7 mouse cellular contexts compared by ENCODE assay signal in genomic region chr3:96601941-96602703, GRCm38 (mm10). TPM values are rescaled to one million over a fixed set of nuclear protein-coding genes. Genes with fewer than 3 reads are reported as not detected.
A peak's percentile ranks its signal among the peaks of the same experiment; 100 is the strongest.
DNase-seq lines count a peak whose midpoint lies in the region; ATAC-seq and TF ChIP-seq lines count a peak whose summit lies in the region.

No protein-coding gene starts in this region.

- no peak for ATAC-seq in forebrain, embryonic 12.5 days (ENCODE audit: low FRiP score)
- no peak for ATAC-seq in hindbrain, embryonic 16.5 days
- no peak for ATAC-seq in lung, embryonic 16.5 days (ENCODE audit: low read depth)
- no peak for ATAC-seq in stomach, embryonic 15.5 days (ENCODE audit: insufficient read depth, low FRiP score, low read depth)

- no peaks in the 10 kb centered on the region for H3K9me3 ChIP-seq in MEL (replicated peaks; ENCODE audit: insufficient read depth, low read length)
- H3K9me3 ChIP-seq in forebrain, embryonic 12.5 days: no peaks in the 10 kb centered on the region
- H3K9me3 ChIP-seq in hindbrain, embryonic 16.5 days (ENCODE audit: control insufficient read depth, low read length): no peaks in the 10 kb centered on the region
- no peaks in the 10 kb centered on the region for H3K9me3 ChIP-seq in lung, embryonic 16.5 days (ENCODE audit: control insufficient read depth, low read length)
- H3K9me3 ChIP-seq in stomach, embryonic 15.5 days: no peaks in the 10 kb centered on the region

- H3K27ac ChIP-seq in MEL (ENCODE audit: control insufficient read depth, low read depth, low read length): no peak overlapping the region
- H3K27ac ChIP-seq in forebrain, embryonic 12.5 days: peak overlapping the region; percentile 96
- peak overlapping the region; percentile 98 for H3K27ac ChIP-seq in hindbrain, embryonic 16.5 days (ENCODE audit: low read depth, low read length)
- H3K27ac ChIP-seq in lung, embryonic 16.5 days (ENCODE audit: low read length): peak overlapping the region; percentile 98
- peak overlapping the region; percentile 96 for H3K27ac ChIP-seq in stomach, embryonic 15.5 days

- no peaks in the 10 kb centered on the region for H3K27me3 ChIP-seq in MEL (ENCODE audit: control insufficient read depth in 1 of 2, insufficient read depth in 2 of 2, low read length in 2 of 2)
- peaks cover 12% of the 10 kb centered on the region for H3K27me3 ChIP-seq in forebrain, embryonic 12.5 days
- H3K27me3 ChIP-seq in hindbrain, embryonic 16.5 days (replicated peaks; ENCODE audit: control insufficient read depth, insufficient read depth, low read length): no peaks in the 10 kb centered on the region
- peaks cover 6% of the 10 kb centered on the region for H3K27me3 ChIP-seq in lung, embryonic 16.5 days (ENCODE audit: control insufficient read depth, insufficient read depth, low read depth, low read length)
- H3K27me3 ChIP-seq in stomach, embryonic 15.5 days (replicated peaks): 0 out of 2 replicates have a peak, but pooled peaks cover 10% of the 10 kb centered on the region

- H3K4me2 ChIP-seq in forebrain, embryonic 12.5 days: peak overlapping the region; percentile 62
- peak overlapping the region; percentile 67 for H3K4me2 ChIP-seq in hindbrain, embryonic 16.5 days (ENCODE audit: low read length)
- peak overlapping the region; percentile 69 for H3K4me2 ChIP-seq in lung, embryonic 16.5 days (ENCODE audit: low read depth, low read length)
- peak overlapping the region; percentile 73 for H3K4me2 ChIP-seq in stomach, embryonic 15.5 days

- peaks cover 8 to 9% of the 10 kb centered on the region in 2 experiments for H3K4me1 ChIP-seq in MEL (ENCODE audit: control insufficient read depth in 1 of 2, insufficient read depth in 2 of 2, low read length in 2 of 2)
- peaks cover 69% of the 10 kb centered on the region for H3K4me1 ChIP-seq in forebrain, embryonic 12.5 days
- H3K4me1 ChIP-seq in hindbrain, embryonic 16.5 days (ENCODE audit: control insufficient read depth, insufficient read depth, low read depth, low read length): peaks cover 62% of the 10 kb centered on the region
- H3K4me1 ChIP-seq in lung, embryonic 16.5 days (replicated peaks; ENCODE audit: control insufficient read depth, insufficient read depth, low read length): peaks cover 19% of the 10 kb centered on the region
- H3K4me1 ChIP-seq in stomach, embryonic 15.5 days: peaks cover 16% of the 10 kb centered on the region

- peak overlapping the region; percentile 74 for H3K9ac ChIP-seq in MEL (ENCODE audit: control insufficient read depth, low read depth, low read length, poor library complexity, severe bottlenecking)
- peak overlapping the region; percentile 97 for H3K9ac ChIP-seq in forebrain, embryonic 12.5 days
- peak overlapping the region; percentile 95 for H3K9ac ChIP-seq in hindbrain, embryonic 16.5 days (ENCODE audit: low read depth, low read length)
- H3K9ac ChIP-seq in lung, embryonic 16.5 days (ENCODE audit: low read length): peak overlapping the region; percentile 82
- H3K9ac ChIP-seq in stomach, embryonic 15.5 days: peak overlapping the region; percentile 2; the same call in 1 of the 2 replicates

- no peak for TF ChIP-seq RAD21 in MEL (IDR thresholded peaks at IDR 0.05; ENCODE audit: low read depth, low read length)

- H3K79me2 ChIP-seq in MEL (ENCODE audit: control insufficient read depth, insufficient read depth, low read length, poor library complexity): no peaks in the 10 kb centered on the region; the same call in 1 of the 2 replicates

- TF ChIP-seq CTCF in MEL (IDR thresholded peaks at IDR 0.05 in 2 of 3, conservative IDR thresholded peaks at IDR 0.05 in 1 of 3; ENCODE audit: control insufficient read depth in 1 of 3, insufficient read depth in 1 of 3, low read depth in 2 of 3, low read length in 3 of 3, poor library complexity in 1 of 3, severe bottlenecking in 1 of 3): no peak

- DNase-seq in 416B (ENCODE audit: low read depth) (peak; percentile 10), MEL (ENCODE audit: low read depth, low spot score) (no peak)
- DNase-seq in spleen, postnatal 36 days (ENCODE audit: low spot score in 2 of 2): no peak

- TF ChIP-seq EP300 in MEL (IDR thresholded peaks at IDR 0.05; ENCODE audit: low read depth in 1 of 2, low read length in 2 of 2): no peak

- peaks cover 0 to 7% of the 10 kb centered on the region in 2 experiments; a peak in 2 of 4 replicates for H3K36me3 ChIP-seq in MEL (ENCODE audit: control insufficient read depth in 1 of 2, insufficient read depth in 2 of 2, low read length in 2 of 2)
- H3K36me3 ChIP-seq in forebrain, embryonic 12.5 days (replicated peaks): no peaks in the 10 kb centered on the region
- H3K36me3 ChIP-seq in hindbrain, embryonic 16.5 days (ENCODE audit: control insufficient read depth, insufficient read depth, low read length): no peaks in the 10 kb centered on the region
- no peaks in the 10 kb centered on the region for H3K36me3 ChIP-seq in lung, embryonic 16.5 days (ENCODE audit: control insufficient read depth, insufficient read depth, low read length)
- H3K36me3 ChIP-seq in stomach, embryonic 15.5 days: no peaks in the 10 kb centered on the region

- no peak for TF ChIP-seq POLR2A in MEL (IDR thresholded peaks at IDR 0.05; ENCODE audit: control insufficient read depth in 1 of 2, insufficient read depth in 1 of 2, low read depth in 1 of 2, low read length in 2 of 2, poor library complexity in 1 of 2)

- 19% methylated on average over 10 of the region's 10 CpGs for WGBS in forebrain, embryonic 12.5 days
- 8% methylated on average over 10 of the region's 10 CpGs for WGBS in hindbrain, embryonic 16.5 days
- 23% methylated on average over 10 of the region's 10 CpGs for WGBS in lung, embryonic 16.5 days
- 24% methylated on average over 10 of the region's 10 CpGs for WGBS in stomach, embryonic 15.5 days

- H3K4me3 ChIP-seq in MEL (ENCODE audit: control insufficient read depth in 1 of 2, insufficient read depth in 1 of 2, low read depth in 2 of 2, low read length in 2 of 2): peak overlapping the region; percentile 60 to 66
- H3K4me3 ChIP-seq in forebrain, embryonic 12.5 days (replicated peaks): peak overlapping the region; percentile 96
- H3K4me3 ChIP-seq in hindbrain, embryonic 16.5 days (ENCODE audit: low read length): peak overlapping the region; percentile 87
- H3K4me3 ChIP-seq in lung, embryonic 16.5 days (ENCODE audit: low read length): peak overlapping the region; percentile 70
- H3K4me3 ChIP-seq in stomach, embryonic 15.5 days (replicated peaks): peak overlapping the region; percentile 67

TF ChIP-seq in MEL, 35 proteins besides CTCF, POLR2A, EP300 and RAD21 (continues in another document):
- TF ChIP-seq SIN3A (IDR thresholded peaks at IDR 0.05; ENCODE audit: low read length): no peak; the same call in 1 of the 2 replicates

RNA-seq across cellular contexts. Expression of gene Lix1l, which starts 1.2 kb away (rescaled TPM):
- 5.4 and 6.1 TPM in 2 replicates for total RNA-seq in MEL (2012; rRNA removed)
- 10 to 100 TPM in 1 of 2 experiments, not detected in 1; 17.0 TPM for polyA plus RNA-seq in MEL (2012; ENCODE audit: insufficient read depth in 1 of 2, insufficient read length in 2 of 2, low read depth in 1 of 2, low replicate concordance in 2 of 2, missing spikeins in 1 of 2)
- polyA plus RNA-seq in forebrain, embryonic 12.5 days (2016; fragmentation: Nextera tagmentation; extraction: Ambion mirVana): 5.8 and 6.2 TPM in 2 replicates
- polyA plus RNA-seq in hindbrain, embryonic 16.5 days (2015; fragmentation: Nextera tagmentation; extraction: Ambion mirVana): 5.1 and 5.8 TPM in 2 replicates
- 6.7 and 8.2 TPM in 2 replicates for polyA plus RNA-seq in lung, embryonic 16.5 days (2015; fragmentation: Nextera tagmentation; extraction: Ambion mirVana)
- polyA plus RNA-seq in stomach, embryonic 15.5 days (2015; fragmentation: Nextera tagmentation; extraction: Ambion mirVana): 6.4 and 6.9 TPM in 2 replicates

RNA-seq across cellular contexts. Expression of gene Ankrd34a, which starts 5.7 kb away (rescaled TPM):
- total RNA-seq in MEL (2012; rRNA removed): 0.15 and 0.16 TPM in 2 replicates
- under 1 TPM in 1 of 2 experiments, not detected in 1; 0.78 TPM for polyA plus RNA-seq in MEL (2012; ENCODE audit: insufficient read depth in 1 of 2, insufficient read length in 2 of 2, low read depth in 1 of 2, low replicate concordance in 2 of 2, missing spikeins in 1 of 2)
- polyA plus RNA-seq in forebrain, embryonic 12.5 days (2016; fragmentation: Nextera tagmentation; extraction: Ambion mirVana): 4.0 and 4.4 TPM in 2 replicates
- polyA plus RNA-seq in hindbrain, embryonic 16.5 days (2015; fragmentation: Nextera tagmentation; extraction: Ambion mirVana): 21.5 and 23.9 TPM in 2 replicates
- 1.6 and 1.9 TPM in 2 replicates for polyA plus RNA-seq in lung, embryonic 16.5 days (2015; fragmentation: Nextera tagmentation; extraction: Ambion mirVana)
- 2.2 and 2.5 TPM in 2 replicates for polyA plus RNA-seq in stomach, embryonic 15.5 days (2015; fragmentation: Nextera tagmentation; extraction: Ambion mirVana)

RNA-seq across cellular contexts. Expression of gene Polr3gl, which starts 8.1 kb away (rescaled TPM):
- total RNA-seq in MEL (2012; rRNA removed): 26.4 and 31.1 TPM in 2 replicates
- polyA plus RNA-seq in MEL (2012; ENCODE audit: insufficient read depth in 1 of 2, insufficient read length in 2 of 2, low read depth in 1 of 2, low replicate concordance in 2 of 2, missing spikeins in 1 of 2): 10 to 100 TPM in 1 of 2 experiments, not detected in 1; 39.8 TPM
- 40.1 and 40.7 TPM in 2 replicates for polyA plus RNA-seq in forebrain, embryonic 12.5 days (2016; fragmentation: Nextera tagmentation; extraction: Ambion mirVana)
- polyA plus RNA-seq in hindbrain, embryonic 16.5 days (2015; fragmentation: Nextera tagmentation; extraction: Ambion mirVana): 31.0 and 33.3 TPM in 2 replicates
- 35.9 TPM in 2 replicates for polyA plus RNA-seq in lung, embryonic 16.5 days (2015; fragmentation: Nextera tagmentation; extraction: Ambion mirVana)
- 35.3 and 37.3 TPM in 2 replicates for polyA plus RNA-seq in stomach, embryonic 15.5 days (2015; fragmentation: Nextera tagmentation; extraction: Ambion mirVana)

RNA-seq across cellular contexts. Expression of gene Gm16253, which starts 25.3 kb away (rescaled TPM):
- total RNA-seq in MEL (2012; rRNA removed): not detected in 2 replicates
- polyA plus RNA-seq in MEL (2012; ENCODE audit: insufficient read depth in 1 of 2, insufficient read length in 2 of 2, low read depth in 1 of 2, low replicate concordance in 2 of 2, missing spikeins in 1 of 2): 1 to 10 TPM in 1 of 2 experiments, not detected in 1; 1.4 TPM
- 1.3 and 1.7 TPM in 2 replicates for polyA plus RNA-seq in forebrain, embryonic 12.5 days (2016; fragmentation: Nextera tagmentation; extraction: Ambion mirVana)
- 1.0 and 1.9 TPM in 2 replicates for polyA plus RNA-seq in hindbrain, embryonic 16.5 days (2015; fragmentation: Nextera tagmentation; extraction: Ambion mirVana)
- 1.4 TPM in 2 replicates for polyA plus RNA-seq in lung, embryonic 16.5 days (2015; fragmentation: Nextera tagmentation; extraction: Ambion mirVana)
- polyA plus RNA-seq in stomach, embryonic 15.5 days (2015; fragmentation: Nextera tagmentation; extraction: Ambion mirVana): 1.6 and 1.8 TPM in 2 replicates

RNA-seq across cellular contexts. Expression of gene Rbm8a, which starts 27.6 kb away (rescaled TPM):
- total RNA-seq in MEL (2012; rRNA removed): 214 and 231 TPM in 2 replicates
- 100 to 1,000 TPM in 1 of 2 experiments, not detected in 1; 363 TPM for polyA plus RNA-seq in MEL (2012; ENCODE audit: insufficient read depth in 1 of 2, insufficient read length in 2 of 2, low read depth in 1 of 2, low replicate concordance in 2 of 2, missing spikeins in 1 of 2)
- 164 and 181 TPM in 2 replicates for polyA plus RNA-seq in forebrain, embryonic 12.5 days (2016; fragmentation: Nextera tagmentation; extraction: Ambion mirVana)
- 110 and 113 TPM in 2 replicates for polyA plus RNA-seq in hindbrain, embryonic 16.5 days (2015; fragmentation: Nextera tagmentation; extraction: Ambion mirVana)
- 132 and 135 TPM in 2 replicates for polyA plus RNA-seq in lung, embryonic 16.5 days (2015; fragmentation: Nextera tagmentation; extraction: Ambion mirVana)
- polyA plus RNA-seq in stomach, embryonic 15.5 days (2015; fragmentation: Nextera tagmentation; extraction: Ambion mirVana): 113 and 128 TPM in 2 replicates

Comparison
In these comparisons a context has a peak if more than half of its experiments do, and no peak if none do; other contexts are left out.
1. H3K9ac ChIP-seq: peak in every context shown above with its lines; median percentile 97 in forebrain, embryonic 12.5 days; 95 in hindbrain, embryonic 16.5 days; 82 in lung, embryonic 16.5 days; 74 in MEL; 2 in stomach, embryonic 15.5 days.